Mouse (Mus musculus) heart, embryonic 13.5 days (tissue): Measurements from ENCODE around the gene Stim2. TPM values are rescaled to one million over a fixed set of nuclear protein-coding genes. Genes with fewer than 3 reads are reported as not detected.

Experiments used
- ATAC-seq: fragments of 200-750 bp; cut with Nextera tagmentation; 2 replicates; pipeline ENCODE4 v1.8.0; 2017; ENCODE audit warnings: moderate TSS enrichment; ENCODE audit not compliant: insufficient number of reproducible peaks, low FRiP score, low TSS enrichment; ENCODE audit errors: extremely low read depth
- H3K27ac ChIP-seq: fragments of 300-500 bp; sonication (generic); replicated peaks from 2 replicates; pipeline ENCODE4 v1.5.1; 2015; ENCODE audit warnings: moderate library complexity, mild to moderate bottlenecking, inconsistent platforms
- H3K27me3 ChIP-seq: fragments of 300-500 bp; sonication (generic); replicated peaks from 2 replicates; pipeline ENCODE4 v1.6.1; 2015; ENCODE audit warnings: mild to moderate bottlenecking, inconsistent platforms
- H3K36me3 ChIP-seq: fragments of 300-500 bp; sonication (generic); 2 replicates; pipeline ENCODE4 v1.6.1; 2015; ENCODE audit warnings: mild to moderate bottlenecking, inconsistent platforms
- H3K4me1 ChIP-seq: fragments of 300-500 bp; sonication (generic); 2 replicates; pipeline ENCODE4 v1.6.1; 2015; ENCODE audit warnings: inconsistent platforms
- H3K4me2 ChIP-seq: fragments of 300-500 bp; sonication (generic); 2 replicates; pipeline ENCODE4 v1.6.1; 2015; ENCODE audit warnings: inconsistent platforms, mild to moderate bottlenecking, moderate library complexity
- H3K4me3 ChIP-seq: fragments of 300-500 bp; sonication (generic); 2 replicates; pipeline ENCODE4 v1.5.1; 2015; ENCODE audit warnings: moderate library complexity, mild to moderate bottlenecking, inconsistent platforms
- H3K9ac ChIP-seq: fragments of 300-500 bp; sonication (generic); 2 replicates; pipeline ENCODE4 v1.6.1; 2015; ENCODE audit warnings: inconsistent platforms, mild to moderate bottlenecking, moderate library complexity
- H3K9me3 ChIP-seq: fragments of 300-500 bp; sonication (generic); 2 replicates; pipeline ENCODE4 v1.6.1; 2016; ENCODE audit warnings: inconsistent platforms
- WGBS: fragments of 180-500 bp; shearing (Covaris S2); methylation state at CpG from one replicate; pipeline ENCODE4 v1.1.7; 2015; ENCODE audit warnings: mixed read lengths; 5-methylcytosine and 5-hydroxymethylcytosine counted together
- polyA plus RNA-seq: library from polyadenylated mRNA; unstranded; fragments of >200 nt; fragmentation: Nextera tagmentation; extraction: Ambion mirVana; gene quantifications from 2 replicates; pipeline ENCODE4 v1.2.1, GENCODE M21; 2015

Stim2 gene
- polyA plus RNA-seq, 1 experiment from 2014 or later: 12.2 TPM

- H3K9me3 ChIP-seq: no peaks in the 10 kb centered on the region
- H3K4me3 ChIP-seq: no peak overlapping the region
- ATAC-seq: no peak
- no peak overlapping the region for H3K9ac ChIP-seq
- peaks cover 6% of the 10 kb centered on the region; the same call in 1 of the 2 replicates for H3K36me3 ChIP-seq
- H3K4me1 ChIP-seq: peaks cover 54% of the 10 kb centered on the region
- no peak overlapping the region for H3K27ac ChIP-seq
- no peak overlapping the region for H3K4me2 ChIP-seq
- 75% methylated on average over 5 of the region's 5 CpGs for WGBS
- H3K27me3 ChIP-seq: no peaks in the 10 kb centered on the region
Measured at GRCm38 (mm10) chr5:54049940-54050339, 51.6 kb downstream of the Stim2 start.

DNA sequence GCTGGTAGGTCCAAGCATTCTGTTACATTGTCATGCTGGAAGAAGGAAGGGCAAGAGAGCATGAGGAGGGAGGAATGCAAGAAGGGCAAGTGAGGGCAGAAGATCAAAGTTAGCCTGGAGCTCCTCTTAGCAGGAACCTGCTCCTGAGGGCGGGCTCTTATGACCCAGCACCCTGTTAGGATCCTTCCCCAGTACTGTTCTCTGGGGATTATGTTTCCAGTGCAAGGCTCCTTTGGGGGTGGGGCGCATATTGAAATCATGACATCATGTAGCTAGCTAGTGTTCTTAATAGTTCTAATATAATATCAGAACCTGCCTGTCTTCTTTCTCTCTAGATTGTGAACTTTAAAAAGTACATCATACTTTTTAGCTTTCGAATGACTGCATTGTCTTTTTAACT is 52.8 kb downstream of the Stim2 start:
- no peak overlapping the region for H3K9ac ChIP-seq
- no peak overlapping the region for H3K4me2 ChIP-seq
- no peak for ATAC-seq
- peaks cover 6% of the 10 kb centered on the region; the same call in 1 of the 2 replicates for H3K36me3 ChIP-seq
- peaks cover 45% of the 10 kb centered on the region for H3K4me1 ChIP-seq
- H3K9me3 ChIP-seq: no peaks in the 10 kb centered on the region
- WGBS: 79% methylated on average over 3 of the region's 3 CpGs
- H3K27ac ChIP-seq: no peak overlapping the region
- no peaks in the 10 kb centered on the region for H3K27me3 ChIP-seq
- no peak overlapping the region for H3K4me3 ChIP-seq

DNA sequence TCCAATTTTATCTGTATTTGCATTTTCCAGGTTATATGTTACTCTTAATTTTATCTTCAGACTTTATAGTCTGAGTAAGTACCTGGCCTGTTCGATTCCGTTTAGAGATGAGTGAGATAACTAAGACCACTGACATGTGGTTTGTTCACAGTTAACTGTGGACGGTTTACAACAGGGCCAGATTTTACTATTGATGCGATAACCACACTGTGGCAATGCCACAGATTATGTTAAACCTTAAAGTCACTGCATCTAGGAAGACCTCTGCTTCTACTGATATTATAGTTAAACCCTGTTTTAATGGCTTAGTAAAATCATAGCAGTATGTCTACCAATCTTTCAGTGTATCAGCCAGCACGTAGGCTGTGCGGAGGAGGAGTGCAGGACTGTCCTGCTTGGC is 53.9 kb downstream of the Stim2 start:
- no peak overlapping the region for H3K4me3 ChIP-seq
- 80% methylated on average over 6 of the region's 6 CpGs for WGBS
- no peaks in the 10 kb centered on the region for H3K27me3 ChIP-seq
- H3K4me2 ChIP-seq: no peak overlapping the region
- no peak overlapping the region for H3K9ac ChIP-seq
- ATAC-seq: no peak
- no peaks in the 10 kb centered on the region for H3K9me3 ChIP-seq
- peaks cover 6% of the 10 kb centered on the region; the same call in 1 of the 2 replicates for H3K36me3 ChIP-seq
- H3K27ac ChIP-seq: no peak overlapping the region
- peaks cover 45% of the 10 kb centered on the region for H3K4me1 ChIP-seq

DNA sequence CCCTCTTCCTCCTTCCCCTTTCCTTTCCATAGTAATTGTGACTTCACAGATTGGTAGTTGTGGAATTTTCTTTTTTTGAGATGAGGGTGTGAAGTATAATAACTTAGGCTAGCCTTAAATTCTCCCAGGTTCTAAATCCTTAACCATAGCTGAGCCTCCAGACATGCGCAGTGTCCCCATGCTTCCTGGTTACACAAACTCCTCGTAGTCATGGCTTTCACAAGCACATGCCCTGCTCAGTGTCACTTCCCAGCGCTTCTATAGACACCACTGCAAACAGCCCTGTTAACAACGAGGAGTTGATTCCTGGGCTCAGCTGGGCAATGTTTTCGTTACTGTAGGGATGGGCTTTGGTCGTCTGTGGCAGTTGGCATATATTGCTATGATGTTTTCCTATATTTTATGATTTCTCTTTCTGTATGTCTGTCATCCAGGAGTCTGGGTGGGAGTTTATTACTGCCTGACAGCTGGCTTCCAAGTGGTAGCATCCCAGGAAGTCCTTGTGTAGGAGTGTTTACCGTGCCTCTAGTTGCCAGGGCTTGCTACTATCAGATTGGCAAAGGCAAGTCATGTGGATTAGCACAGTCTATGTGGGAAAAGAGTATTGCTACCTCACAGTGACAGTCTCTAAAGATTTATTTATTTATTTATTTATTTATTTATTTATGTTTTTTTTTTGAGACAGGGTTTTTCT is 55.5 kb downstream of the Stim2 start:
- Histone ChIP-seq H3K27ac (0 out of 2 replicates have a peak overlapping the region, but pooled peaks have one; percentile 2), H3K9ac (no peak overlapping the region), H3K4me2 (no peak overlapping the region), H3K4me1 (peaks cover 36% of the 10 kb centered on the region), H3K36me3 (peaks cover 19% of the 10 kb centered on the region), H3K27me3 (no peaks in the 10 kb centered on the region), H3K9me3 (no peaks in the 10 kb centered on the region), H3K4me3 (no peak overlapping the region)
- WGBS: 66% methylated on average over 7 of the region's 7 CpGs
- ATAC-seq: no peak

- no peaks in the 10 kb centered on the region for H3K27me3 ChIP-seq
Measured at GRCm38 (mm10) chr5:54056266-54056665, 58.0 kb downstream of the Stim2 start.

DNA sequence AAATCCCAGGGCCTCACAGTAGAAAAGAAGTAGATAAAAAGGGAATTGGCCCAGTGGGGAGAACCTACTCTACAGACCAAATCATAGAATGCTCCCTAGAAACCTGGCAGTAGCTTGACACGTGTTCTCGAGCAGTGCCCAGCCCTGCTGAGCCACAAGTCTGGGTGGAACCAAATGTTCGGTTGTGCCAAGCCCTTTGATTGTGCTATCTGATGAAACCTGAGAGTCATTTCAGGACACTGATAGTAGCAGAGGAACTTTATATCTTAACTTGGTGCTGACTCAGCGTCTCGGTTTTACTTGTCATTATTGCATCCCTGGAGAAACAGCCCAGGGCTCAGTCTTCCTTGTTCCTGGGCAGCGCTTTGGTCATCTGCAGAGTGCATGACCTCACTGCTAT is 61.7 kb downstream of the Stim2 start:
- ATAC-seq: no peak
- H3K9ac ChIP-seq: no peak overlapping the region
- peaks cover 10% of the 10 kb centered on the region for H3K4me1 ChIP-seq

More at GRCm38 (mm10) chr5:54056266-54056665, 58.0 kb downstream of the Stim2 start:
- no peak overlapping the region for H3K27ac ChIP-seq
- WGBS: 53% methylated on average over 6 of the region's 6 CpGs
- no peak overlapping the region for H3K9ac ChIP-seq
- ATAC-seq: no peak
- peaks cover 19% of the 10 kb centered on the region for H3K36me3 ChIP-seq
- H3K9me3 ChIP-seq: no peaks in the 10 kb centered on the region
- peaks cover 23% of the 10 kb centered on the region for H3K4me1 ChIP-seq
- no peak overlapping the region for H3K4me2 ChIP-seq
- no peak overlapping the region for H3K4me3 ChIP-seq

DNA sequence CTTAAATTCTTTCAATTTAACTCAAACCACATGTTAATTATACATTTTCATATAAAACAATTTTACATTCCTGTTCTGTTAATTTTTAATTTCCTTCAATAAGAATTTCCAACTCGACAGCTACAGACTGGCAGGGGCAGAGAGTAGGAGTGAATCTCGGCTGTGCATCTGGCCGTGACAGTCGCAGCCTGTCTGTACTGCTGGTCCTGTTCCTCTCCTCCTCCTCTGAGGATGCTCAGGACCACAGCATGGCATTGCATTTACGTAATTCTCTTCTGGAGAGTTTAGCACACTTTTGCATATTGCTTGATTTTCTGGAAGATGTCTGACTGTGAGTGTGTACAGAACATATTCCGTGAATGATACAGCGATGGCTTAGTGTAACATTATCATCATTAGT is 63.8 kb downstream of the Stim2 start:
- no peak overlapping the region for H3K9ac ChIP-seq
- no peaks in the 10 kb centered on the region for H3K9me3 ChIP-seq
- 80% methylated on average over 7 of the region's 7 CpGs for WGBS
- peaks cover 13% of the 10 kb centered on the region for H3K36me3 ChIP-seq
- H3K4me1 ChIP-seq: 0 out of 2 replicates have a peak, but pooled peaks cover 5% of the 10 kb centered on the region
- no peak overlapping the region for H3K27ac ChIP-seq
- H3K27me3 ChIP-seq: no peaks in the 10 kb centered on the region
- H3K4me3 ChIP-seq: no peak overlapping the region
- no peak overlapping the region for H3K4me2 ChIP-seq
- ATAC-seq: no peak

More for the DNA sequence above, 61.7 kb downstream of the Stim2 start:
- no peaks in the 10 kb centered on the region for H3K9me3 ChIP-seq
- no peak overlapping the region for H3K4me3 ChIP-seq
- H3K27ac ChIP-seq: no peak overlapping the region
- WGBS: 65% methylated on average over 6 of the region's 6 CpGs
- no peak overlapping the region for H3K4me2 ChIP-seq
- H3K27me3 ChIP-seq: no peaks in the 10 kb centered on the region
- peaks cover 13% of the 10 kb centered on the region for H3K36me3 ChIP-seq

- peaks cover 6% of the 10 kb centered on the region for H3K4me1 ChIP-seq
- H3K9ac ChIP-seq: no peak overlapping the region
- H3K4me2 ChIP-seq: no peak overlapping the region
- no peaks in the 10 kb centered on the region for H3K9me3 ChIP-seq
- H3K27me3 ChIP-seq: no peaks in the 10 kb centered on the region
- no peaks in the 10 kb centered on the region for H3K36me3 ChIP-seq
- no peak overlapping the region for H3K4me3 ChIP-seq
- ATAC-seq: no peak
- WGBS: 82% methylated on average over 3 of the region's 3 CpGs
- no peak overlapping the region for H3K27ac ChIP-seq
Measured at GRCm38 (mm10) chr5:54067591-54067990, 69.3 kb downstream of the Stim2 start.

GRCm38 (mm10) chr5:54070549-54070948 is 72.2 kb downstream of the Stim2 start:
- Histone ChIP-seq H3K4me1 (peaks cover 17% of the 10 kb centered on the region), H3K9ac (no peak overlapping the region), H3K4me3 (no peak overlapping the region), H3K4me2 (no peak overlapping the region), H3K27me3 (no peaks in the 10 kb centered on the region), H3K27ac (no peak overlapping the region), H3K9me3 (no peaks in the 10 kb centered on the region), H3K36me3 (no peaks in the 10 kb centered on the region)
- no peak for ATAC-seq
- WGBS: 82% methylated on average over 2 of the region's 2 CpGs

- H3K4me1 ChIP-seq: peaks cover 17% of the 10 kb centered on the region
- ATAC-seq: no peak
- H3K9ac ChIP-seq: no peak overlapping the region
- 56% methylated on average over 5 of the region's 5 CpGs for WGBS
- H3K4me2 ChIP-seq: no peak overlapping the region
- H3K27ac ChIP-seq: no peak overlapping the region
- H3K4me3 ChIP-seq: no peak overlapping the region
- H3K9me3 ChIP-seq: no peaks in the 10 kb centered on the region
- H3K27me3 ChIP-seq: no peaks in the 10 kb centered on the region
- no peaks in the 10 kb centered on the region for H3K36me3 ChIP-seq
Measured at GRCm38 (mm10) chr5:54071288-54071687, 73.0 kb downstream of the Stim2 start.

GRCm38 (mm10) chr5:54071705-54072104 is 73.4 kb downstream of the Stim2 start:
- no peak for ATAC-seq
- H3K4me3 ChIP-seq: no peak overlapping the region
- H3K9me3 ChIP-seq: no peaks in the 10 kb centered on the region
- no peak overlapping the region for H3K27ac ChIP-seq
- no peak overlapping the region for H3K4me2 ChIP-seq
- no peaks in the 10 kb centered on the region for H3K27me3 ChIP-seq
- 66% methylated on average over 7 of the region's 7 CpGs for WGBS
- peaks cover 17% of the 10 kb centered on the region for H3K4me1 ChIP-seq
- H3K9ac ChIP-seq: no peak overlapping the region
- no peaks in the 10 kb centered on the region for H3K36me3 ChIP-seq

DNA sequence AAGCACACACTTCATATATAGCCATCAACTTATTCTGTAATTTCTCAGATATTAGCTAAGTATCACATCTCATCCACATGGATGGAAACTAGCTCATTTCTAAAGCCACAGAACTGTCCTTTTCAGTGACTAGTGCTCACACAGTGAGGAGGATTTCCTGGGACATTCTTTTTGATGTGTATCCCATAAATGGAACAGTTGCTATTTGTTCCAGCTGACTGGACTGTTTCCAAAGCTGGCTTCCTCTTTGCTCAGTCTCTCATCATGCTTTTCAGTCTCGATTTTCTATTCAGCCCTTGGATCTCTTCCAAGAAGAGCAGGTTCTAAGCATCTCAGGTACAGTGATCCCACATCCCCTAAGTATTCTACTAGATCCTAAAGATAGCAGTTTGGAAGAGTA is 75.0 kb downstream of the Stim2 start:
- H3K27ac ChIP-seq: peak overlapping the region; percentile 16; the same call in 1 of the 2 replicates
- H3K36me3 ChIP-seq: no peaks in the 10 kb centered on the region
- H3K4me1 ChIP-seq: peaks cover 17% of the 10 kb centered on the region
- no peaks in the 10 kb centered on the region for H3K27me3 ChIP-seq
- H3K4me2 ChIP-seq: no peak overlapping the region
- WGBS: 10% methylated on average over 1 of the region's 1 CpGs
- no peak for ATAC-seq
- H3K4me3 ChIP-seq: no peak overlapping the region
- no peaks in the 10 kb centered on the region for H3K9me3 ChIP-seq
- H3K9ac ChIP-seq: no peak overlapping the region
